Mouse (Mus musculus): ENCODE data around the gene Ltn1. TPM values are rescaled to one million over a fixed set of nuclear protein-coding genes. Genes with fewer than 3 reads are reported as not detected.

Ltn1 gene
- total and polyA plus RNA-seq, 2 experiments from 2014 or later = 11.2 to 12.9 TPM

DNA sequence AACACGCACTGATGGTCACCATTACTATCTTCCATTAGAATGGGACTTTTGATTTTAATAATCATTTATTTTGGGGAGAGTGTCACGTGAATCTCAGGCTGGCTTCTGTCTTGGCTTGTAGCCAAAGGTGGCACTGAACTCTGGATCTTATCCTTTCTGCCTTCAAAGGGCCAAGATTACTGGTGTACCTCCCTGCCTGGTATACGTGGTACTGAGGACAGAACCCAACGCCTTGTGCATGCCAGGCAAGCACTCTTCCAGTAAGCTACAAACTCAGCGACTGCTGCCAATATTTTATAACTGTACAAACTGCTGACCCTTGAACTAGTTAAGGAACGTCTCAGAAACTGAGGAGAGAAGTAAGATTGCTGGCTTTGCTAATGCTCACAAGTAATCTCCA is 2.5 kb upstream of the Ltn1 start:
- Histone ChIP-seq H3K27me3 (ENCODE audit: control insufficient read depth, insufficient read depth, low read length) (no peaks in the 10 kb centered on the region), H3K4me3 (ENCODE audit: low read depth, low read length) (no peak overlapping the region), H3K4me1 (ENCODE audit: control insufficient read depth, insufficient read depth) (peaks cover 9% of the 10 kb centered on the region; the same call in 1 of the 2 replicates), H3K9ac (replicated peaks; ENCODE audit: low read depth, low read length) (no peak overlapping the region), H3K4me2 (ENCODE audit: low read depth, low read length) (no peak overlapping the region), H3K36me3 (replicated peaks; ENCODE audit: control insufficient read depth, insufficient read depth, low read length) (peaks cover 13% of the 10 kb centered on the region), H3K27ac (ENCODE audit: low read depth) (no peak overlapping the region), H3K9me3 (replicated peaks; ENCODE audit: control insufficient read depth, low read length) (no peaks in the 10 kb centered on the region)
- no peak for DNase-seq (ENCODE audit: low spot score)
- TF ChIP-seq CTCF (IDR thresholded peaks at IDR 0.05; ENCODE audit: low read depth) (no peak), EP300 (IDR thresholded peaks at IDR 0.05; ENCODE audit: low read depth) (no peak)
- 61% methylated on average over 6 of the region's 6 CpGs for WGBS
- no peak for ATAC-seq (ENCODE audit: insufficient read depth, low read depth)

DNA sequence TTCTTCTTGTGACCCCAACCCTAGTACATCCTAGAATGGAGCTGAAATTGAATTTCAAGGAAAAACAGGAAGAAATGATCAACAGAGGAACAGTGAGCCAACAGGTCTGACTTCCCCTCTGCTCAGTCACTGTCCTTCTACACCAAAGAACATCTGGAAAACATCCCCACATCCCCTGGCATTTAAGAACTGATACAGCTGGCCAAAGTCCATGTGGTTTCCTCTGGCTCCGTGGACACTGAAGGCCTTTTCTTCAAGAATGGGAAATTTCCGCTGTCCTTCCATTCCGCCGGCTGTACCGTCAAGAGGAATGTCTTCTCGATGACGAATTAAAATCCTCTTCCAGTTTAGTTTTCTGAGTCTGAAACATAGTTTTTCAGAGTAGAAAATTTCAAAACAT is 1.9 kb upstream of the Ltn1 start:
- 91% methylated on average over 7 of the region's 7 CpGs for WGBS
- DNase-seq (ENCODE audit: low spot score) = no peak
- TF ChIP-seq CTCF (IDR thresholded peaks at IDR 0.05; ENCODE audit: low read depth) = no peak
- TF ChIP-seq EP300 (IDR thresholded peaks at IDR 0.05; ENCODE audit: low read depth) = no peak
- H3K27ac ChIP-seq (ENCODE audit: low read depth) = no peak overlapping the region
- H3K9ac ChIP-seq (replicated peaks; ENCODE audit: low read depth, low read length) = no peak overlapping the region
- H3K9me3 ChIP-seq (replicated peaks; ENCODE audit: control insufficient read depth, low read length) = no peaks in the 10 kb centered on the region
- no peak overlapping the region for H3K4me2 ChIP-seq (ENCODE audit: low read depth, low read length)
- ATAC-seq (ENCODE audit: insufficient read depth, low read depth) = no peak
- no peak overlapping the region for H3K4me3 ChIP-seq (ENCODE audit: low read depth, low read length)
- H3K27me3 ChIP-seq (ENCODE audit: control insufficient read depth, insufficient read depth, low read length) = no peaks in the 10 kb centered on the region
- peaks cover 6% of the 10 kb centered on the region; the same call in 1 of the 2 replicates for H3K4me1 ChIP-seq (ENCODE audit: control insufficient read depth, insufficient read depth)
- H3K36me3 ChIP-seq (replicated peaks; ENCODE audit: control insufficient read depth, insufficient read depth, low read length) = peaks cover 13% of the 10 kb centered on the region

DNA sequence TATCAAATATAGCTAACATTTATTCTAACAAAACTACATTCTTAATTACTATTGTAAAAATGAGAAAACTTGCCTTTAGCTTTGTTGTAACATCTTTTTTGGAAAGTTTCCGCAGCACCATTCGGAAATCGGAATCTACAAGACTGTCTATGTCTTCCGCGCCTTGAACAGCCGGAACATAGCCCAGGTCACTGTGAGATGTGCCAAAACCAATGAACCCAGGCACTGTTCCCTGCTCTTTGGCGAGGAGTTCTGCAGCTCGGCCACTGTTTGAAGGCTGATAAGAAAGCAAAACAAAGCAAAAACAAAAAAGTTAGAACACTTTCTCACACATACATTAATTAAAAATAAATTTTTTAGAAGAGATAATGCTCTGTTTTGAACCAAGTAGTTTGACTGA is 4.9 kb downstream of the Ltn1 start:
- Histone ChIP-seq H3K9me3 (replicated peaks; ENCODE audit: control insufficient read depth, low read length) (no peaks in the 10 kb centered on the region), H3K9ac (replicated peaks; ENCODE audit: low read depth, low read length) (no peak overlapping the region), H3K4me3 (ENCODE audit: low read depth, low read length) (no peak overlapping the region), H3K27ac (ENCODE audit: low read depth) (no peak overlapping the region), H3K36me3 (replicated peaks; ENCODE audit: control insufficient read depth, insufficient read depth, low read length) (peaks cover 41% of the 10 kb centered on the region), H3K4me2 (ENCODE audit: low read depth, low read length) (no peak overlapping the region), H3K27me3 (ENCODE audit: control insufficient read depth, insufficient read depth, low read length) (no peaks in the 10 kb centered on the region), H3K4me1 (ENCODE audit: control insufficient read depth, insufficient read depth) (peaks cover 6% of the 10 kb centered on the region; the same call in 1 of the 2 replicates)
- 83% methylated on average over 8 of the region's 8 CpGs for WGBS
- DNase-seq (ENCODE audit: low spot score) = no peak
- TF ChIP-seq CTCF (IDR thresholded peaks at IDR 0.05; ENCODE audit: low read depth) (no peak), EP300 (IDR thresholded peaks at IDR 0.05; ENCODE audit: low read depth) (no peak)
- no peak for ATAC-seq (ENCODE audit: insufficient read depth, low read depth)

DNA sequence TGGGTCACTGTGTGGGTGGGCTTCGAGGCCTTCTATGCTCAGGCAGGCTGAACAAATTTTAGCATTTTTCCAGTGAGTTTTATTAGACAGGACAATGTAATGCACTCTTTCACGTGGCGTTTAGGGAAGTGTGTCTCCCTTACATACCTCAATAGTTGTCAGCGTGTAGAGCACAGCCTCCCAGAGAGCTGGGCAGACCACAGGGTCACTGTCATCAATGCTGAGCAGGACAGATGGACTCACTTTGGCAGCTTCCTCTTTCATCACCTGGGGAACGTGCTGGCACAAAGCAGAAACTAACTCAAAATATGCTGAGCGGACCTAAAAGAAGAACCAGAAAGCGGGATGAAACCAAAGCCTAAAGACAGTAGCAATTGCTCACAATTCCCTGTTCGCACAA is 11.8 kb downstream of the Ltn1 start:
- DNase-seq (ENCODE audit: low spot score) = no peak
- no peaks in the 10 kb centered on the region for H3K4me1 ChIP-seq (ENCODE audit: control insufficient read depth, insufficient read depth)
- 0 out of 2 replicates have a peak, but pooled peaks cover 8% of the 10 kb centered on the region for H3K9me3 ChIP-seq (replicated peaks; ENCODE audit: control insufficient read depth, low read length)
- no peak overlapping the region for H3K4me3 ChIP-seq (ENCODE audit: low read depth, low read length)
- H3K27ac ChIP-seq (ENCODE audit: low read depth) = no peak overlapping the region
- TF ChIP-seq EP300 (IDR thresholded peaks at IDR 0.05; ENCODE audit: low read depth) = no peak
- TF ChIP-seq CTCF (IDR thresholded peaks at IDR 0.05; ENCODE audit: low read depth) = no peak
- no peaks in the 10 kb centered on the region for H3K27me3 ChIP-seq (ENCODE audit: control insufficient read depth, insufficient read depth, low read length)
- WGBS = 92% methylated on average over 8 of the region's 8 CpGs
- no peak for ATAC-seq (ENCODE audit: insufficient read depth, low read depth)
- H3K36me3 ChIP-seq (replicated peaks; ENCODE audit: control insufficient read depth, insufficient read depth, low read length) = peaks cover 95% of the 10 kb centered on the region
- no peak overlapping the region for H3K4me2 ChIP-seq (ENCODE audit: low read depth, low read length)
- H3K9ac ChIP-seq (replicated peaks; ENCODE audit: low read depth, low read length) = no peak overlapping the region

DNA sequence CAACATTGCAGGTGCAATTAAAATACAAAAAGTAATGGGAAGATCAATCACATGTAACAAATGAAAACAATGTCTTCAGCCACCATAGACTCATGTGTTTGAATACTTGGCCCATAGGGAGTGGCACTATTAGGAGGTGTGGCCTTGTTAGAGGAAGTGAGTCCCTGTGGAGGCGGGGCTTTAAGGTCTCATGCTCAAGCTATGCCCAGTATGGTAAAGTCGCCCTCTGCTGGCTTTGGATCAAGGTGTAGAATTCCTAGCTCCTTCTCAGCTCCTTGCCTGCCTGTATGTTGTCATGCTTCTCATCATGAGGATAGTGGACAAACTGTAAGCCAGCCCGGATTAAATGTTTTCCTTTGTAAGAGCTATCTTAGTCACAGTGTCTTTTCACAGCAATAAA is 27.4 kb downstream of the Ltn1 start:
- Histone ChIP-seq H3K4me1 (ENCODE audit: control insufficient read depth, insufficient read depth) (no peaks in the 10 kb centered on the region), H3K36me3 (replicated peaks; ENCODE audit: control insufficient read depth, insufficient read depth, low read length) (peaks cover 90% of the 10 kb centered on the region), H3K9ac (replicated peaks; ENCODE audit: low read depth, low read length) (no peak overlapping the region), H3K27me3 (ENCODE audit: control insufficient read depth, insufficient read depth, low read length) (no peaks in the 10 kb centered on the region), H3K4me3 (ENCODE audit: low read depth, low read length) (no peak overlapping the region), H3K9me3 (replicated peaks; ENCODE audit: control insufficient read depth, low read length) (no peaks in the 10 kb centered on the region), H3K4me2 (ENCODE audit: low read depth, low read length) (no peak overlapping the region), H3K27ac (ENCODE audit: low read depth) (no peak overlapping the region)
- ATAC-seq (ENCODE audit: insufficient read depth, low read depth) (no peak), DNase-seq (ENCODE audit: low spot score) (peak; percentile 12)
- WGBS = 85% methylated on average over 3 of the region's 3 CpGs
- TF ChIP-seq CTCF (IDR thresholded peaks at IDR 0.05; ENCODE audit: low read depth) = no peak
- no peak for TF ChIP-seq EP300 (IDR thresholded peaks at IDR 0.05; ENCODE audit: low read depth)

DNA sequence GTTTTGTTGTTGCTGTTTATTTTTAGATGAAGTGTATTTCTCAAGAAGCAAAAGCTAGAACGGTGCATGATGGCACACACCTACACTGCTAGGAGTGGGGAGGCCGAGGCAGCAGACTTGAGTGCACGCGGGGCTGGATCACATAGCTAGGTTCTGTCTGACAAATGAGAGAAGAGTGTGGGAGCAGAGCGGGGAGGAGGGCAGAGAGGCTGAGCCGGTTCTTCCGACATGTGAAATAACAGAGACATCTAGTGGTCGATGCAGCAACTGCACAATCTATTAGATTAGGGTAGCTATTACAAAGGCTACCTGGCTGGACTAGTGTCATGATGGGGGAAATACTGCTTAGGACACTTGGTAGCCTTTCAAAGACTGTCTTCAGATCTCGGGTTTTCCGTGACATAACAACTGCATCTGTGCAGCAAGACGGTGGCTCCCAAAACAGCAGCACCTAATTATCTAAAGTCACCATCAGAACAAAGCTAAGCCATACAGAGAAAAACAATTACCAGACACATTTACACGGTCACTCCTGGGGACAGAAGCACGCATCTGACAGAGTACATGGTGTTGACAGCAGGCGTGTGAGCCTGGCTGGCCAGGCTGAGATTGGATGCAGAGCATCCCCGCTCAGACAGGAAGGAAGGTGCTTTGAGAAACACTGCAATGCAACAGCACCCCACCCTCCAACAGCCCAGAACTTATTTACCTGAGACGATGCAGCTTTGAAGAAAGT is 38.4 kb downstream of the Ltn1 start:
- Histone ChIP-seq H3K9ac (replicated peaks; ENCODE audit: low read depth, low read length) (no peak overlapping the region), H3K4me1 (ENCODE audit: control insufficient read depth, insufficient read depth) (no peaks in the 10 kb centered on the region), H3K4me2 (ENCODE audit: low read depth, low read length) (no peak overlapping the region), H3K9me3 (replicated peaks; ENCODE audit: control insufficient read depth, low read length) (no peaks in the 10 kb centered on the region), H3K36me3 (replicated peaks; ENCODE audit: control insufficient read depth, insufficient read depth, low read length) (peaks cover 56% of the 10 kb centered on the region), H3K27ac (ENCODE audit: low read depth) (0 out of 2 replicates have a peak overlapping the region, but pooled peaks have one; percentile 5), H3K27me3 (ENCODE audit: control insufficient read depth, insufficient read depth, low read length) (no peaks in the 10 kb centered on the region), H3K4me3 (ENCODE audit: low read depth, low read length) (no peak overlapping the region)
- WGBS = 28% methylated on average over 16 of the region's 16 CpGs
- DNase-seq (ENCODE audit: low spot score) (peak; percentile 82), ATAC-seq (ENCODE audit: insufficient read depth, low read depth) (peak; percentile 87)
- no peak for TF ChIP-seq EP300 (IDR thresholded peaks at IDR 0.05; ENCODE audit: low read depth)
- TF ChIP-seq CTCF (IDR thresholded peaks at IDR 0.05; ENCODE audit: low read depth) = peak; percentile 83
